Mouse (Mus musculus): ENCODE data around the gene Accs. TPM values are rescaled to one million over a fixed set of nuclear protein-coding genes. Genes with fewer than 3 reads are reported as not detected.

Gene Accs
- polyA plus RNA-seq, 1 experiment, result 4.2 TPM

GRCm38 (mm10) chr2:93783926-93784539 is 65.7 kb downstream of the Accs start:
- TF ChIP-seq SRF (IDR thresholded peaks at IDR 0.05; ENCODE audit: control insufficient read depth, insufficient read length, low read depth) (no peak), POLR2AphosphoS2 (IDR thresholded peaks at IDR 0.05; ENCODE audit: insufficient read length, low read depth) (no peak), REST (IDR thresholded peaks at IDR 0.05; ENCODE audit: insufficient read depth, insufficient read length) (no peak), TCF3 (IDR thresholded peaks at IDR 0.05; ENCODE audit: insufficient read length, low read depth) (no peak), TCF12 (IDR thresholded peaks at IDR 0.05; ENCODE audit: insufficient read depth, poor library complexity, severe bottlenecking) (no peak), MYOG (IDR thresholded peaks at IDR 0.05; ENCODE audit: control insufficient read depth in 1 of 3, insufficient read depth in 1 of 3, insufficient read length in 2 of 3, low read depth in 2 of 3) (no peak), MYOD1 (IDR thresholded peaks at IDR 0.05; ENCODE audit: control insufficient read depth in 1 of 3, insufficient read length in 2 of 3, low read depth in 2 of 3) (no peak), USF1 (IDR thresholded peaks at IDR 0.05; ENCODE audit: low read depth) (no peak)

More at GRCm38 (mm10) chr2:93783926-93784539, 65.7 kb downstream of the Accs start:
- Histone ChIP-seq H3K27me3 (ENCODE audit: control insufficient read depth, insufficient read depth, insufficient read length) (no peaks in the 10 kb centered on the region), H3K36me3 (ENCODE audit: control insufficient read depth, insufficient read depth) (no peaks in the 10 kb centered on the region), H3ac (ENCODE audit: control insufficient read depth, insufficient read length) (no peak overlapping the region), H3K79me2 (ENCODE audit: control insufficient read depth, insufficient read depth) (no peaks in the 10 kb centered on the region), H3K4me2 (ENCODE audit: low read depth) (no peak overlapping the region), H3K4me3 (no peak overlapping the region)

Other genes with a start within 250 kb of the Accs start
- gene Alx4, start 207.6 kb downstream of the Accs start, polyA plus RNA-seq (2012; fragmentation: generic; extraction: Trizol), result not detected
- gene Ext2, start 27.4 kb downstream of the Accs start, polyA plus RNA-seq (2012; fragmentation: generic; extraction: Trizol), result 78.9 TPM
- gene Accsl, start 19.2 kb upstream of the Accs start, polyA plus RNA-seq (2012; fragmentation: generic; extraction: Trizol), result 0.06 TPM
- 6.1 TPM for gene Gm13889, start 107.3 kb upstream of the Accs start, polyA plus RNA-seq (2012; fragmentation: generic; extraction: Trizol)
- gene Gm27027, start 146.4 kb upstream of the Accs start, polyA plus RNA-seq (2012; fragmentation: generic; extraction: Trizol), result not detected
- 87.8 TPM for gene Alkbh3, start 160.9 kb upstream of the Accs start, polyA plus RNA-seq (2012; fragmentation: generic; extraction: Trizol)

All from myocyte (in vitro differentiated cells).